Mouse (Mus musculus): ENCODE measurements at regions not wholly inside any gene's neighbourhood (a gene's known extent, or its start where the extent isn't known, plus 50 kb on each side); places are given as distances from the start of the nearest gene placed in this dataset.

- TF ChIP-seq POLR2A (IDR thresholded peaks at IDR 0.05; ENCODE audit: control insufficient read depth, low read depth, low read length) = no peak
- no peak for TF ChIP-seq CTCF (IDR thresholded peaks at IDR 0.05; ENCODE audit: control insufficient read depth, insufficient read depth, insufficient replicate concordance, low read depth, low read length)
These were observed 129.4 kb upstream of the Rcn1 start for GRCm38 (mm10) chr2:105528535-105528934.
